Mouse (Mus musculus) CH12.LX (cell line): ENCODE data around the gene Rps6ka2.

Experiments used
- CTCF ChIP-seq, 2 experiments: IDR thresholded peaks in 1 of 2; conservative IDR thresholded peaks in 1 of 2; 2 replicates each; pipeline ENCODE4 v1.5.1; 2011 to 2012; ENCODE audit warnings: low read depth in 2 of 2, low read length in 2 of 2, improper control_type of control experiment in 1 of 2, inconsistent platforms in 1 of 2, mild to moderate bottlenecking in 1 of 2, moderate library complexity in 1 of 2
- SIN3A ChIP-seq: IDR thresholded peaks from 2 replicates; pipeline ENCODE4 v1.6.1; 2012; ENCODE audit warnings: low read length, improper control_type of control experiment, inconsistent platforms

GRCm38 (mm10) chr17:7292012-7292684, 122.2 kb downstream of the Rps6ka2 start:
- TF ChIP-seq SIN3A (no peak), CTCF (conservative IDR thresholded peaks at IDR 0.05 in 1 of 2, IDR thresholded peaks at IDR 0.05 in 1 of 2; ENCODE audit: low read depth in 2 of 2, low read length in 2 of 2) (no peak)
